Mouse (Mus musculus): ENCODE measurements around the gene Shank2. TPM values are rescaled to one million over a fixed set of nuclear protein-coding genes. Genes with fewer than 3 reads are reported as not detected.

Shank2 gene
- polyA plus RNA-seq, 2 experiments from 2014 or later, result 0.11 TPM; not detected in 1

- no peak for ATAC-seq
Observed at GRCm38 (mm10) chr7:144285066-144285633, 283.4 kb downstream of the Shank2 start.

GRCm38 (mm10) chr7:144285912-144286311 lies 284.2 kb downstream of the Shank2 start:
- ATAC-seq, result no peak

GRCm38 (mm10) chr7:144287991-144288390 lies 286.3 kb downstream of the Shank2 start:
- ATAC-seq, result no peak

GRCm38 (mm10) chr7:144291478-144291877 lies 289.8 kb downstream of the Shank2 start:
- no peak for ATAC-seq

- no peak for ATAC-seq
Observed at GRCm38 (mm10) chr7:144293611-144294010, 291.9 kb downstream of the Shank2 start.

- no peak for ATAC-seq
Observed at GRCm38 (mm10) chr7:144294239-144295200, 292.8 kb downstream of the Shank2 start.

GRCm38 (mm10) chr7:144299351-144299750 lies 297.6 kb downstream of the Shank2 start:
- ATAC-seq, result no peak

- ATAC-seq, result no peak
Observed at GRCm38 (mm10) chr7:144301646-144302045, 299.9 kb downstream of the Shank2 start.

GRCm38 (mm10) chr7:144302498-144302897 lies 300.8 kb downstream of the Shank2 start:
- no peak for ATAC-seq

GRCm38 (mm10) chr7:144307853-144308409 lies 306.2 kb downstream of the Shank2 start:
- no peak for ATAC-seq

- no peak for ATAC-seq
Observed at GRCm38 (mm10) chr7:144314438-144315105, 312.8 kb downstream of the Shank2 start.

- no peak for ATAC-seq
Observed at GRCm38 (mm10) chr7:144316224-144316623, 314.5 kb downstream of the Shank2 start.

- no peak for ATAC-seq
Observed at GRCm38 (mm10) chr7:144316797-144317196, 315.1 kb downstream of the Shank2 start.

- ATAC-seq, result no peak
Observed at GRCm38 (mm10) chr7:144324077-144324476, 322.3 kb downstream of the Shank2 start.

- no peak for ATAC-seq
Observed at GRCm38 (mm10) chr7:144324861-144325260, 323.1 kb downstream of the Shank2 start.

- no peak for ATAC-seq
Observed at GRCm38 (mm10) chr7:144325603-144326002, 323.9 kb downstream of the Shank2 start.

- no peak for ATAC-seq
Observed at GRCm38 (mm10) chr7:144329403-144329890, 327.7 kb downstream of the Shank2 start.

GRCm38 (mm10) chr7:144336626-144337025 lies 334.9 kb downstream of the Shank2 start:
- no peak for ATAC-seq

- ATAC-seq, result no peak
Observed at GRCm38 (mm10) chr7:144338694-144339093, 337.0 kb downstream of the Shank2 start.

- ATAC-seq, result no peak
Observed at GRCm38 (mm10) chr7:144340376-144340775, 338.6 kb downstream of the Shank2 start.

- no peak for ATAC-seq
Observed at GRCm38 (mm10) chr7:144366133-144366532, 364.4 kb downstream of the Shank2 start.

GRCm38 (mm10) chr7:144373059-144373458 lies 371.3 kb downstream of the Shank2 start:
- no peak for ATAC-seq

- ATAC-seq, result no peak
Observed at GRCm38 (mm10) chr7:144375483-144375882, 373.8 kb downstream of the Shank2 start.
